25 mouse cellular contexts compared by ENCODE assay signal in the genomic region with DNA sequence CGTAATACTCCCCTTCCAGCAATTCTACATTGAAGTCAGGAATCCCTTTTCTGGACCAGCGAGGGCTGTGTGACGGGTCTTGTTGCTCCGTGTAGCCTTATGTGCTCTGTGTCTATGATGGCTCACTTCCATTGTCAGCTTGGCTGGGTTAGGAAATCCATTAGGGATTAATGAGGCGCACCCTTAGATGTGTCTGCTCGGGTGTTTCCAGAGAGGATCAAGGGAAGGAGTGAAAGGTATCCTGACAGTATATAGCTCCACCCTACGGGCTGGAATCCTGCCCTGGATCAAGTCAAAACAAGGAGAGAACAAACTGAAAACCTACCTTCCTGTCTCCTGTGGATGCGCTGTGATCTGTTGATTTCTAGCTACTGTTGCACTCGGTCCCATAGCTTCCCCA.
"Had no signal": no experiment of that assay in that cellular context is flagged by ENCODE, and none has a peak within 500 bp of the region (broad histone marks: within the 10 kb centered on the region; RNA-seq: fewer than 3 reads in every experiment).

No protein-coding gene starts in this region.

- H3K4me1 ChIP-seq: heart, embryonic 10.5 days; heart, embryonic 12.5 days; hindbrain, embryonic 10.5 days; intestine, embryonic 15.5 days; limb, embryonic 10.5 days; limb, embryonic 12.5 days; liver, embryonic 13.5 days; liver, embryonic 15.5 days had no signal

- H3K27ac ChIP-seq: gastrocnemius, adult 2 months; heart, embryonic 10.5 days; hindbrain, embryonic 10.5 days; hindbrain, embryonic 14.5 days; intestine, embryonic 15.5 days; layer of hippocampus, adult 2 months; left cerebral cortex, adult 2 months; limb, embryonic 10.5 days; limb, embryonic 12.5 days; liver, embryonic 13.5 days; liver, embryonic 15.5 days had no signal

- H3K27me3 ChIP-seq: intestine, embryonic 15.5 days; limb, embryonic 12.5 days; liver, embryonic 13.5 days; liver, embryonic 15.5 days had no signal

- ATAC-seq: forebrain, embryonic 16.5 days; inflammation-experienced regulatory T-cells, adult 6 months; intestine, embryonic 15.5 days; intestine, postnatal 0 days had no signal

- DNase-seq: gastrocnemius, adult 2 months; gastrocnemius, postnatal 10 days; gastrocnemius, postnatal 25 days; heart, adult 18-20 months; heart, postnatal 10 days; heart, postnatal 4 days; kidney, adult 2 months; kidney, postnatal 14 days; kidney, postnatal 4 days; liver; liver, embryonic 13.5 days had no signal

- H3K4me2 ChIP-seq: heart, embryonic 12.5 days; hindbrain, embryonic 14.5 days; intestine, embryonic 15.5 days; limb, embryonic 12.5 days; liver, embryonic 11.5 days; liver, embryonic 13.5 days; liver, embryonic 15.5 days had no signal

- H3K4me3 ChIP-seq: gastrocnemius, adult 2 months; heart, embryonic 10.5 days; heart, embryonic 12.5 days; hindbrain, embryonic 10.5 days; intestine, embryonic 15.5 days; layer of hippocampus, adult 2 months; left cerebral cortex, adult 2 months; limb, embryonic 10.5 days; limb, embryonic 12.5 days; liver, embryonic 13.5 days; liver, embryonic 15.5 days had no signal

- H3K9me3 ChIP-seq: heart, embryonic 10.5 days; heart, embryonic 12.5 days; hindbrain, embryonic 10.5 days; intestine, embryonic 15.5 days; limb, embryonic 10.5 days; limb, embryonic 12.5 days; liver, embryonic 13.5 days; liver, embryonic 15.5 days had no signal

- H3K36me3 ChIP-seq: heart, embryonic 10.5 days; heart, embryonic 12.5 days; hindbrain, embryonic 10.5 days; intestine, embryonic 15.5 days; limb, embryonic 10.5 days; limb, embryonic 12.5 days; liver, embryonic 13.5 days; liver, embryonic 15.5 days had no signal

- H3K9ac ChIP-seq: heart, embryonic 12.5 days; hindbrain, embryonic 14.5 days; intestine, embryonic 15.5 days; limb, embryonic 12.5 days; liver, embryonic 13.5 days; liver, embryonic 15.5 days had no signal
